Mouse (Mus musculus) MN1 (cell line): ENCODE data around the gene Sh3bp2.

Experiments
- DNase-seq: peaks from one replicate; pipeline ENCODE4 v3.0.0-alpha.2; 2016; ENCODE audit warnings: low spot score

Sh3bp2 gene

GRCm38 (mm10) chr5:34525663-34526476 is at the start of gene Sh3bp2:
Gene Sh3bp2, plus strand, starts transcription at chr5:34525838.
- peak; percentile 93 for DNase-seq

- DNase-seq: no peak
These were observed 44.7 kb upstream of the Sh3bp2 start for GRCm38 (mm10) chr5:34480926-34481325.

- no peak for DNase-seq
These were observed 39.9 kb upstream of the Sh3bp2 start for GRCm38 (mm10) chr5:34485731-34486130.

GRCm38 (mm10) chr5:34487320-34488090 is 38.1 kb upstream of the Sh3bp2 start:
- DNase-seq: no peak

- no peak for DNase-seq
These were observed 36.8 kb upstream of the Sh3bp2 start for GRCm38 (mm10) chr5:34488741-34489417.

DNA sequence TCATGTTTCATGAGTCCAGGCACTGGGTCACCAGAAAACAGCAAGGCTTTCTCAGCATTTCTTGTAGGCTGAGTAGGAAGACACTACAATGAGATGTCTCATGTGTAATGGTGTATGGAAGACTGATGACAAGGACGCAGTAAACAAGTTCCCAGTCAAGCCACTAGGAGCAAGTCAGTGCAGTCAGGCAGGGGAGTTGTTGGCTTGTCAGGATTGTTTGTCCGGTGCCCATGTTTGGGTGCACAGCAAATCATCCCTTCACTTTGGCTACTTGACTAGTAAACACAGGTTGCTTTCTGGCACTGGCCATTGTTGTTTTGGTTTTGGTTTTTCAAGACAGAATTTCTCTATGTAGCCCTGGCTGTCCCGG is 36.2 kb upstream of the Sh3bp2 start:
- no peak for DNase-seq

GRCm38 (mm10) chr5:34496745-34497144 is 28.9 kb upstream of the Sh3bp2 start:
- DNase-seq: no peak

DNA sequence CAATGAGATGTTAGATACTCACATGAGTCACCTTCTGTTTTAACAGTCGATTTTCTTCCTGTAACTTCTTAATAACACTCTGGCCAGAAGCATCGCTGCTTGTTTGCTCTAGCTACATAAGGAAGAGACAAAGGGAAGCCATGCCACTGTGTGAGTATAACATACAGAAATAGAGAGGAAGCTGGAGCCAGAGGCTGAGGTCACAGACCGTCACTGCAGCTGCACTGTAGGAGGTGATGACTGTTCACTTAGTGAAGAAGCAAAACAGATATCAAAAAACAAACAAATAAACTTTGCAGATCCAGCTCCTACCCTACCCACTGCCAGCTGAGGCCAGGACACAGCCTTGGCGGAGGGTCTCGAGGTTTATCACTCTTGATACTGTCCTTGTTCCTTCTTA is 24.8 kb upstream of the Sh3bp2 start:
- no peak for DNase-seq

GRCm38 (mm10) chr5:34501588-34501987 is 24.1 kb upstream of the Sh3bp2 start:
- no peak for DNase-seq

- DNase-seq: no peak
These were observed 23.2 kb upstream of the Sh3bp2 start for GRCm38 (mm10) chr5:34502411-34502810.

- DNase-seq: no peak
These were observed 22.8 kb upstream of the Sh3bp2 start for GRCm38 (mm10) chr5:34502821-34503220.

DNA sequence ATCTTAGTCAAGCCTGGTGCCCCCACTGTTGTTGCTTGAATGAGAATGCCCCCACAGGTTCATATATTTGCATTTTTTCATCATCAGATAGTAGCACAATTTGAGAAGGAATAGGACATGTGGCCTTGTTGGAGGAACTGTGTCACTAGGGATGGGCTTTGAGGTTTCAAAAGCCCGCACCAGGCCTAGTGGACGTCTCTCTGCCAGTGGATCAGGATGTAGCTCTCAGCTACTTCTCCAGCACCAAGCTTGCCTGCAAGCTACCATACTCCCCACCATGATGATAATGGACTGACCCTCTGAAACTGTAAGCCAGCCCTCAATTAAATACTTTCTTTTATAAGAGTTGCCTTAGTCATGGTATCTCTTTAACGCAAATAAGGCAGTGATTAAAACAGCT is 13.2 kb upstream of the Sh3bp2 start:
- DNase-seq: no peak

GRCm38 (mm10) chr5:34513466-34514217 is 12.0 kb upstream of the Sh3bp2 start, which contains the start of gene Tnip2:
Gene Tnip2, minus strand, starts transcription at chr5:34513991.
- peak; percentile 98 for DNase-seq

- DNase-seq: no peak
These were observed 11.4 kb upstream of the Sh3bp2 start for GRCm38 (mm10) chr5:34514218-34514566.

DNA sequence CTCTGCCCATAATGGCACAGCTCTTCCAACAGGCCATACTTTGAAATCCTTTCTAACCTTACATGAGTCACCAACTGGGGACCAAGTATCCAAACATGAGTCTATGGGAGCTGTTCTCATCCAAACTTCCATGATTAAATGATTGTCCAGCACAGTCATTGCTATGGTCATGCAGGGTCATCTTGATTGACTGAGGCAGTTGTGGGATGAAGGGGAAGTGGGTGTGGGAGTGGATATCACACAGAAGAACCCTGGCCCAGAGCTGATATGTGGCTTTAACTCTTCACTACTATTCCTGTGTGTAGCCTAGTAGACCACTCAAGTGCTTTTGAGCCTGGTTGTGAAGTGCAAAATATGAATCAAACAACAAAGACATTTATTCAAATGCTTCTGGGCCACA is 10.5 kb upstream of the Sh3bp2 start:
- DNase-seq: no peak

GRCm38 (mm10) chr5:34517913-34518312 is 7.7 kb upstream of the Sh3bp2 start:
- peak; percentile 79 for DNase-seq

- no peak for DNase-seq
These were observed 6.2 kb upstream of the Sh3bp2 start for GRCm38 (mm10) chr5:34519389-34519910.

DNA sequence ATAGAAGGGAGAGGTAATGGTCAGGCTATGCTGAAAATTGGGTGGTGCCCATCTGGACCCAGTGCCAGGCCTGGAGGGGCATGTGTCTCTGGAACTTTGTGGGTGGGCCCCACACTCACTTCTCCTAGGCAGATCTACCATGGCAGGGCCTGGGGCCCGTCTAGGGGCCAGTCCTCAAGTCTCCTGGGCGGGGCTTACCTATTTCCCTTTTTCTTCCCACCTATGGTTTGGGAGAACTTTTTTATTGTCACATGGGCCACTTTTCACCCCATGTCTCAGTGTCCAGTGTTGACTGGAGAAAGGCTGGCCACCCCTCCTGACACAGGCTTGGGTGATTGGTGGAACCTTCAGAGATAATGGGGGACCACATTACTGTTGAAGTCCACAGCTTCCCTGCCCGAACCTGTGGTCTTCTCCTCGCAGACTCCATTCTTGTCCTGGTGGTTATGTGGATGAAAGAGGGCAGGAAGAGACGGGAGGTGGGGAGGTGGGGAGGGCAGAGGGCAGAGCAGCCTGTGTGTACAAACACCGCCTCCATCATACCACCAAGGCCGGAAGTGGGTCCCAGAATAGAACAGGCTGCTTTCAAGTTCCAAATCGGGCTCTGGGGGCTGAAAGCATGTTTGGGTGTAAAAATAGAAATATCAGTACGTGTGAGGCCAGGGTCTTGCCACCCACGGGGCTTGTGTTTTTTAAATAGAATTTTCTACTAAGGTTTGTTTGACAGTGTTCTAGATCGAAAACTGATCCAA is 5.0 kb upstream of the Sh3bp2 start:
- DNase-seq: no peak

- no peak for DNase-seq
These were observed 4.3 kb upstream of the Sh3bp2 start for GRCm38 (mm10) chr5:34521337-34521736.

- DNase-seq: no peak
These were observed 1.6 kb upstream of the Sh3bp2 start for GRCm38 (mm10) chr5:34523958-34524485.

- DNase-seq: no peak
These were observed 1.1 kb upstream of the Sh3bp2 start for GRCm38 (mm10) chr5:34524511-34524910.
